In the genomic region with DNA sequence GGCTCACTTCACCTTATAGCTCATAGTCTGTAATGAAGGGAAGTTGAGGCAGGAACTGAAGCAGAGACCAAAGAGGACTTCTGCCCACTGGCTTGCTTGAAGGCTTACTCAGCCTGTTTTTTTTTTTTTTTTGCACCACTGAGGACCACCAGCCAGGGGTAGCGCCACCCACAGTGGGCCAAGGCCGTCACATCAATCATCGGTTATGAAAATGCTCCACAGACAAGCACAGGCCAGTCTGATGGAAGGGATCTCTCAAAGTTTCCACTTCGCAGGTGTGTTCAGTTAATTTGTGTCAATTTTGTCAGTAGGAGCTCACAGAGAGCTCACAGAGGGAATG, we compare ENCODE assay signal across 9 mouse cellular contexts. TPM values are rescaled to one million over a fixed set of nuclear protein-coding genes. Genes with fewer than 3 reads are reported as not detected.
DNase-seq lines count a peak whose midpoint lies in the region; ATAC-seq and TF ChIP-seq lines count a peak whose summit lies in the region.
"Had no signal": no experiment of that assay in that cellular context is flagged by ENCODE, and none has a peak within 500 bp of the region (broad histone marks: within the 10 kb centered on the region; RNA-seq: fewer than 3 reads in every experiment).

No protein-coding gene starts in this region.

- DNase-seq in kidney, adult 8-10 months, result no peak
- no peak for DNase-seq in midbrain, embryonic 14.5 days
- DNase-seq in ovary, postnatal 36 days (ENCODE audit: low spot score), result no peak
- no peak for DNase-seq in left cerebral cortex, postnatal 10 days (ENCODE audit: extremely low spot score in 1 of 2, low spot score in 2 of 2)
- no peak for DNase-seq in left cerebral cortex, adult 18-20 months (ENCODE audit: low spot score in 2 of 2)

- no peaks in the 10 kb centered on the region for H3K27me3 ChIP-seq in kidney, embryonic 14.5 days (ENCODE audit: control insufficient read depth, insufficient read depth, low read length)
- no peaks in the 10 kb centered on the region for H3K27me3 ChIP-seq in hindbrain, embryonic 13.5 days
- H3K27me3 ChIP-seq in midbrain, embryonic 14.5 days (ENCODE audit: control insufficient read depth, insufficient read depth, low read length), result no peaks in the 10 kb centered on the region

- peaks cover 11% of the 10 kb centered on the region for H3K4me1 ChIP-seq in kidney, embryonic 14.5 days (ENCODE audit: control insufficient read depth, insufficient read depth, low read length)
- peaks cover 13% of the 10 kb centered on the region for H3K4me1 ChIP-seq in bone marrow macrophage, adult 2 months (ENCODE audit: control insufficient read depth, insufficient read depth, low read length)
- peaks cover 20% of the 10 kb centered on the region for H3K4me1 ChIP-seq in hindbrain, embryonic 13.5 days (replicated peaks)
- peaks cover 12% of the 10 kb centered on the region for H3K4me1 ChIP-seq in midbrain, embryonic 14.5 days (ENCODE audit: control insufficient read depth, insufficient read depth, low read length)

- H3K4me2 ChIP-seq in kidney, embryonic 14.5 days (replicated peaks; ENCODE audit: low read depth, low read length), result peak overlapping the region; percentile 59
- peak overlapping the region; percentile 79 for H3K4me2 ChIP-seq in hindbrain, embryonic 13.5 days
- H3K4me2 ChIP-seq in midbrain, embryonic 14.5 days (ENCODE audit: low read length), result peak overlapping the region; percentile 63

- peaks cover 5% of the 10 kb centered on the region; the same call in 1 of the 2 replicates for H3K36me3 ChIP-seq in kidney, embryonic 14.5 days (ENCODE audit: control insufficient read depth, insufficient read depth, low read length)
- peaks cover 10% of the 10 kb centered on the region for H3K36me3 ChIP-seq in hindbrain, embryonic 13.5 days
- 0 out of 2 replicates have a peak, but pooled peaks cover 6% of the 10 kb centered on the region for H3K36me3 ChIP-seq in midbrain, embryonic 14.5 days (ENCODE audit: control insufficient read depth, insufficient read depth, low read length)

- TF ChIP-seq POLR2A in bone marrow macrophage, adult 2 months (IDR thresholded peaks at IDR 0.05; ENCODE audit: borderline replicate concordance, low read depth, low read length), result no peak

- H3K27ac ChIP-seq in kidney, embryonic 14.5 days (ENCODE audit: low read depth, low read length), result peak overlapping the region; percentile 82
- H3K27ac ChIP-seq in bone marrow macrophage, adult 2 months (ENCODE audit: insufficient read depth, low read depth, low read length), result peak overlapping the region; percentile 80
- H3K27ac ChIP-seq in hindbrain, embryonic 13.5 days, result peak overlapping the region; percentile 87
- peak overlapping the region; percentile 71 for H3K27ac ChIP-seq in midbrain, embryonic 14.5 days (replicated peaks; ENCODE audit: low read depth, low read length)

- WGBS in kidney, embryonic 14.5 days, result 81% methylated on average over 4 of the region's 4 CpGs
- WGBS in hindbrain, embryonic 13.5 days, result 72% methylated on average over 4 of the region's 4 CpGs
- WGBS in midbrain, embryonic 14.5 days, result 75% methylated on average over 4 of the region's 4 CpGs

- intact Hi-C loops in left cerebral cortex, postnatal 10 days (cut with DNase I), result no loop called here

- peak overlapping the region; percentile 67 for H3K4me3 ChIP-seq in kidney, embryonic 14.5 days (ENCODE audit: low read length)
- peak overlapping the region; percentile 62 for H3K4me3 ChIP-seq in bone marrow macrophage, adult 2 months (ENCODE audit: insufficient read depth, low read length)
- peak overlapping the region; percentile 64 for H3K4me3 ChIP-seq in hindbrain, embryonic 13.5 days
- H3K4me3 ChIP-seq in midbrain, embryonic 14.5 days (replicated peaks; ENCODE audit: low read depth, low read length), result peak overlapping the region; percentile 55

- no peaks in the 10 kb centered on the region for H3K9me3 ChIP-seq in kidney, embryonic 14.5 days (ENCODE audit: control insufficient read depth, low read length)
- H3K9me3 ChIP-seq in hindbrain, embryonic 13.5 days, result no peaks in the 10 kb centered on the region
- H3K9me3 ChIP-seq in midbrain, embryonic 14.5 days (ENCODE audit: control insufficient read depth, low read length), result no peaks in the 10 kb centered on the region

- TF ChIP-seq CTCF in bone marrow macrophage, adult 2 months (IDR thresholded peaks at IDR 0.05; ENCODE audit: low read depth, low read length), result no peak

- no peak; the same call in 1 of the 2 replicates for ATAC-seq in kidney, embryonic 14.5 days (ENCODE audit: low FRiP score, low TSS enrichment)
- peak; percentile 19 for ATAC-seq in hindbrain, embryonic 13.5 days (ENCODE audit: low FRiP score)
- peak; percentile 41 for ATAC-seq in midbrain, embryonic 14.5 days (ENCODE audit: low FRiP score, low TSS enrichment)

- H3K9ac ChIP-seq in kidney, embryonic 14.5 days (ENCODE audit: low read depth, low read length), result peak overlapping the region; percentile 48; the same call in 1 of the 2 replicates
- peak overlapping the region; percentile 60; the same call in 1 of the 2 replicates for H3K9ac ChIP-seq in hindbrain, embryonic 13.5 days
- peak overlapping the region; percentile 27 for H3K9ac ChIP-seq in midbrain, embryonic 14.5 days (replicated peaks; ENCODE audit: low read length)

RNA-seq across cellular contexts. Expression of a gene that starts 0.3 kb away (rescaled TPM):
- 25.5 and 42.5 TPM in 2 replicates for polyA plus RNA-seq in kidney, embryonic 14.5 days (2014; fragmentation: Nextera tagmentation; extraction: Ambion mirVana)
- 20.5 and 21.8 TPM in 2 replicates for polyA plus RNA-seq in bone marrow macrophage, adult 2 months (2012; ENCODE audit: insufficient read depth, insufficient read length, missing spikeins)
- 51.7 and 54.5 TPM in 2 replicates for polyA plus RNA-seq in hindbrain, embryonic 13.5 days (2015; fragmentation: Nextera tagmentation; extraction: Ambion mirVana)
- 64.6 and 73.3 TPM in 2 replicates for polyA plus RNA-seq in midbrain, embryonic 14.5 days (2014; fragmentation: Nextera tagmentation; extraction: Ambion mirVana)
- 10 to 100 TPM; 79.5 to 85.8 TPM for total RNA-seq in left cerebral cortex, postnatal 10 days (2021)
- 10 to 100 TPM; 34.4 to 36.7 TPM for total RNA-seq in left cerebral cortex, adult 18-20 months (2021)

RNA-seq across cellular contexts. Expression of a gene that starts 0.6 kb away (rescaled TPM):
- polyA plus RNA-seq in kidney, embryonic 14.5 days (2014; fragmentation: Nextera tagmentation; extraction: Ambion mirVana), result 5.2 and 9.6 TPM in 2 replicates
- polyA plus RNA-seq in bone marrow macrophage, adult 2 months (2012; ENCODE audit: insufficient read depth, insufficient read length, missing spikeins), result 8.5 and 10.2 TPM in 2 replicates
- polyA plus RNA-seq in hindbrain, embryonic 13.5 days (2015; fragmentation: Nextera tagmentation; extraction: Ambion mirVana), result 5.4 and 7.6 TPM in 2 replicates
- polyA plus RNA-seq in midbrain, embryonic 14.5 days (2014; fragmentation: Nextera tagmentation; extraction: Ambion mirVana), result 6.5 and 7.1 TPM in 2 replicates
- total RNA-seq in left cerebral cortex, postnatal 10 days (2021), result 1 to 10 TPM; 4.3 to 5.2 TPM
- 1 to 10 TPM; 4.7 to 9.0 TPM for total RNA-seq in left cerebral cortex, adult 18-20 months (2021)

RNA-seq across cellular contexts. Expression of a gene that starts 38.9 kb away (rescaled TPM):
- polyA plus RNA-seq in kidney, embryonic 14.5 days (2014; fragmentation: Nextera tagmentation; extraction: Ambion mirVana), result 0.86 and 1.8 TPM in 2 replicates
- 0.35 and 0.39 TPM in 2 replicates for polyA plus RNA-seq in bone marrow macrophage, adult 2 months (2012; ENCODE audit: insufficient read depth, insufficient read length, missing spikeins)
- polyA plus RNA-seq in hindbrain, embryonic 13.5 days (2015; fragmentation: Nextera tagmentation; extraction: Ambion mirVana), result 3.8 and 4.0 TPM in 2 replicates
- polyA plus RNA-seq in midbrain, embryonic 14.5 days (2014; fragmentation: Nextera tagmentation; extraction: Ambion mirVana), result 6.9 and 7.2 TPM in 2 replicates
- total RNA-seq in left cerebral cortex, postnatal 10 days (2021), result 10 to 100 TPM; 11.8 to 12.3 TPM
- 1 to 10 TPM; 6.4 to 7.2 TPM for total RNA-seq in left cerebral cortex, adult 18-20 months (2021)

RNA-seq across cellular contexts. Expression of a gene that starts 43.4 kb away (rescaled TPM):
- not detected in 2 replicates for polyA plus RNA-seq in kidney, embryonic 14.5 days (2014; fragmentation: Nextera tagmentation; extraction: Ambion mirVana)
- polyA plus RNA-seq in bone marrow macrophage, adult 2 months (2012; ENCODE audit: insufficient read depth, insufficient read length, missing spikeins), result not detected in 2 replicates
- polyA plus RNA-seq in hindbrain, embryonic 13.5 days (2015; fragmentation: Nextera tagmentation; extraction: Ambion mirVana), result not detected in 2 replicates
- polyA plus RNA-seq in midbrain, embryonic 14.5 days (2014; fragmentation: Nextera tagmentation; extraction: Ambion mirVana), result not detected in 2 replicates
- not detected for total RNA-seq in left cerebral cortex, postnatal 10 days (2021)
- not detected for total RNA-seq in left cerebral cortex, adult 18-20 months (2021)
- polyA plus RNA-seq: brain, embryonic 14.5 days had no signal

RNA-seq across cellular contexts. Expression of a gene that starts 56.4 kb away (rescaled TPM):
- polyA plus RNA-seq in kidney, embryonic 14.5 days (2014; fragmentation: Nextera tagmentation; extraction: Ambion mirVana), result not detected in 2 replicates
- polyA plus RNA-seq in bone marrow macrophage, adult 2 months (2012; ENCODE audit: insufficient read depth, insufficient read length, missing spikeins), result not detected in 2 replicates
- not detected in 2 replicates for polyA plus RNA-seq in hindbrain, embryonic 13.5 days (2015; fragmentation: Nextera tagmentation; extraction: Ambion mirVana)
- not detected in 2 replicates for polyA plus RNA-seq in midbrain, embryonic 14.5 days (2014; fragmentation: Nextera tagmentation; extraction: Ambion mirVana)
- total RNA-seq in left cerebral cortex, postnatal 10 days (2021), result not detected
- total RNA-seq in left cerebral cortex, adult 18-20 months (2021), result not detected
- polyA plus RNA-seq: brain, embryonic 14.5 days had no signal
